Mouse (Mus musculus): ENCODE data around the gene Uts2b. TPM values are rescaled to one million over a fixed set of nuclear protein-coding genes. Genes with fewer than 3 reads are reported as not detected.

The Uts2b gene
- polyA plus RNA-seq, 1 experiment from 2014 or later = 0.60 TPM

GRCm38 (mm10) chr16:27395251-27396037, 25.4 kb upstream of the Uts2b start:
- H3K4me2 ChIP-seq (ENCODE audit: low read length) = no peak overlapping the region
- WGBS = 96% methylated on average over 4 of the region's 4 CpGs
- no peak overlapping the region for H3K27ac ChIP-seq (ENCODE audit: low read length)
- no peak overlapping the region for H3K9ac ChIP-seq (ENCODE audit: low read depth, low read length)
- peaks cover 24% of the 10 kb centered on the region for H3K4me1 ChIP-seq (ENCODE audit: control insufficient read depth, insufficient read depth, low read length)
- H3K4me3 ChIP-seq (ENCODE audit: low read depth, low read length) = no peak overlapping the region
- ATAC-seq = no peak
- no peaks in the 10 kb centered on the region for H3K27me3 ChIP-seq (ENCODE audit: control insufficient read depth, insufficient read depth, low read depth, low read length)
- no peaks in the 10 kb centered on the region for H3K36me3 ChIP-seq (ENCODE audit: control insufficient read depth, insufficient read depth, low read length)
- H3K9me3 ChIP-seq (replicated peaks; ENCODE audit: control insufficient read depth, low read length, poor library complexity, severe bottlenecking) = no peaks in the 10 kb centered on the region

GRCm38 (mm10) chr16:27391845-27392244, 21.8 kb upstream of the Uts2b start:
- WGBS = 87% methylated on average over 2 of the region's 2 CpGs
- H3K9ac ChIP-seq (ENCODE audit: low read depth, low read length) = no peak overlapping the region
- ATAC-seq = no peak
- H3K4me3 ChIP-seq (ENCODE audit: low read depth, low read length) = no peak overlapping the region
- no peaks in the 10 kb centered on the region for H3K27me3 ChIP-seq (ENCODE audit: control insufficient read depth, insufficient read depth, low read depth, low read length)
- no peak overlapping the region for H3K27ac ChIP-seq (ENCODE audit: low read length)
- H3K4me1 ChIP-seq (ENCODE audit: control insufficient read depth, insufficient read depth, low read length) = peaks cover 38% of the 10 kb centered on the region
- no peaks in the 10 kb centered on the region for H3K36me3 ChIP-seq (ENCODE audit: control insufficient read depth, insufficient read depth, low read length)
- 0 out of 2 replicates have a peak overlapping the region, but pooled peaks have one; percentile 0 for H3K4me2 ChIP-seq (ENCODE audit: low read length)
- no peaks in the 10 kb centered on the region for H3K9me3 ChIP-seq (replicated peaks; ENCODE audit: control insufficient read depth, low read length, poor library complexity, severe bottlenecking)

GRCm38 (mm10) chr16:27390306-27390705, 20.3 kb upstream of the Uts2b start:
- Histone ChIP-seq H3K9ac (ENCODE audit: low read depth, low read length) (peak overlapping the region; percentile 99), H3K4me2 (ENCODE audit: low read length) (peak overlapping the region; percentile 73), H3K4me3 (ENCODE audit: low read depth, low read length) (peak overlapping the region; percentile 66), H3K27ac (ENCODE audit: low read length) (no peak overlapping the region), H3K9me3 (replicated peaks; ENCODE audit: control insufficient read depth, low read length, poor library complexity, severe bottlenecking) (no peaks in the 10 kb centered on the region), H3K27me3 (ENCODE audit: control insufficient read depth, insufficient read depth, low read depth, low read length) (no peaks in the 10 kb centered on the region), H3K36me3 (ENCODE audit: control insufficient read depth, insufficient read depth, low read length) (no peaks in the 10 kb centered on the region), H3K4me1 (ENCODE audit: control insufficient read depth, insufficient read depth, low read length) (peaks cover 38% of the 10 kb centered on the region)
- ATAC-seq = no peak
- WGBS = 89% methylated on average over 4 of the region's 4 CpGs

GRCm38 (mm10) chr16:27389534-27390282, 19.7 kb upstream of the Uts2b start:
- Histone ChIP-seq H3K27ac (ENCODE audit: low read length) (peak overlapping the region; percentile 94), H3K27me3 (ENCODE audit: control insufficient read depth, insufficient read depth, low read depth, low read length) (no peaks in the 10 kb centered on the region), H3K9ac (ENCODE audit: low read depth, low read length) (peak overlapping the region; percentile 99), H3K9me3 (replicated peaks; ENCODE audit: control insufficient read depth, low read length, poor library complexity, severe bottlenecking) (no peaks in the 10 kb centered on the region), H3K4me1 (ENCODE audit: control insufficient read depth, insufficient read depth, low read length) (peaks cover 38% of the 10 kb centered on the region), H3K36me3 (ENCODE audit: control insufficient read depth, insufficient read depth, low read length) (no peaks in the 10 kb centered on the region), H3K4me2 (ENCODE audit: low read length) (peak overlapping the region; percentile 73), H3K4me3 (ENCODE audit: low read depth, low read length) (peak overlapping the region; percentile 66)
- WGBS = 20% methylated on average over 7 of the region's 7 CpGs
- peak; percentile 16 for ATAC-seq

DNA sequence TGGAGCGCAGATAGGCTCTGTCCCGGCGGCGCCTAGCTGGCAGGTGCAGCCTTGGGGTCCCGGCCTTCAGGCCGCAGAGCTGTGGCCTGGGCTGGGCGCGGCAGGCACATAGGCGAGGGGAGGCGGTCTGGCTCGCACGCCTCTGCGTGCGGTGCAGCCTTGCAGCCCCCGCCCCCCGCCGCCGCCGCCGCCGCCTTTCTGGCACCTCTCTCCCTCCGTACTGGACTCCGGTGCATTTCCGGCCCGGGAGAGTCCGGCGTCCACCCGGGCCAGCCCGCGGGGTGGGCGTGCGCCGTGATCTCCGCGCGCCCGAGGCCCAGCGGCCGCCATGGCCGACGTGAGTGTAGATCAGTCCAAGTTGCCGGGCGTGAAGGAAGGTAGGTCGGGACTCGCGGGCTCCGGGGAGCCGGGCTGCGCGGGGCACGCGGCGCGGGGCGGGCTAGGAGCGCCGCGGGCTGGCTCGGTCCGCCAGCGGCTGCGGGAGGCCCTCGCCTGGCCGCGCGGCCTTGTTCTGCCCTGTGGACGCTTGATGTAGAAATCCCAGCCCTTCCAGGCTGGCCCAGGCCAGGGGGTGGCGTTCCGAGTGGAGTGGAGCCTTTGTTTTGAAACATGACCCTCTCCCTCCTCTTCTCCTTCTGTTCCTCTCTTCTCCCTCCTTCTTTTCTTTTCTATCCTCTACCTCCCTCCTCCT, 18.9 kb upstream of the Uts2b start, which contains the start of gene Ccdc50:
Gene Ccdc50, plus strand, starts transcription at position 109 of the 691 bp plus-strand sequence.
- no peaks in the 10 kb centered on the region for H3K27me3 ChIP-seq (ENCODE audit: control insufficient read depth, insufficient read depth, low read depth, low read length)
- peaks cover 38% of the 10 kb centered on the region for H3K4me1 ChIP-seq (ENCODE audit: control insufficient read depth, insufficient read depth, low read length)
- H3K9ac ChIP-seq (ENCODE audit: low read depth, low read length) = peak within 1 kb of the TSS; percentile 99
- peak; percentile 98 for ATAC-seq
- peak within 1 kb of the TSS; percentile 66 for H3K4me3 ChIP-seq (ENCODE audit: low read depth, low read length)
- H3K9me3 ChIP-seq (replicated peaks; ENCODE audit: control insufficient read depth, low read length, poor library complexity, severe bottlenecking) = no peaks in the 10 kb centered on the region
- H3K4me2 ChIP-seq (ENCODE audit: low read length) = peak within 1 kb of the TSS; percentile 73
- under 1% methylated on average over 51 of the region's 69 CpGs for WGBS
- H3K27ac ChIP-seq (ENCODE audit: low read length) = peak within 1 kb of the TSS; percentile 94
- H3K36me3 ChIP-seq (ENCODE audit: control insufficient read depth, insufficient read depth, low read length) = no peaks in the 10 kb centered on the region

- Histone ChIP-seq H3K9me3 (replicated peaks; ENCODE audit: control insufficient read depth, low read length, poor library complexity, severe bottlenecking) (no peaks in the 10 kb centered on the region), H3K4me3 (ENCODE audit: low read depth, low read length) (peak overlapping the region; percentile 66), H3K4me1 (ENCODE audit: control insufficient read depth, insufficient read depth, low read length) (peaks cover 33% of the 10 kb centered on the region), H3K27ac (ENCODE audit: low read length) (peak overlapping the region; percentile 94), H3K9ac (ENCODE audit: low read depth, low read length) (peak overlapping the region; percentile 57), H3K27me3 (ENCODE audit: control insufficient read depth, insufficient read depth, low read depth, low read length) (no peaks in the 10 kb centered on the region), H3K36me3 (ENCODE audit: control insufficient read depth, insufficient read depth, low read length) (no peaks in the 10 kb centered on the region), H3K4me2 (ENCODE audit: low read length) (peak overlapping the region; percentile 73)
- ATAC-seq = peak; percentile 2; the same call in 1 of the 2 replicates
- WGBS = 40% methylated on average over 12 of the region's 12 CpGs
Measured at GRCm38 (mm10) chr16:27387634-27388611, 17.9 kb upstream of the Uts2b start.

DNA sequence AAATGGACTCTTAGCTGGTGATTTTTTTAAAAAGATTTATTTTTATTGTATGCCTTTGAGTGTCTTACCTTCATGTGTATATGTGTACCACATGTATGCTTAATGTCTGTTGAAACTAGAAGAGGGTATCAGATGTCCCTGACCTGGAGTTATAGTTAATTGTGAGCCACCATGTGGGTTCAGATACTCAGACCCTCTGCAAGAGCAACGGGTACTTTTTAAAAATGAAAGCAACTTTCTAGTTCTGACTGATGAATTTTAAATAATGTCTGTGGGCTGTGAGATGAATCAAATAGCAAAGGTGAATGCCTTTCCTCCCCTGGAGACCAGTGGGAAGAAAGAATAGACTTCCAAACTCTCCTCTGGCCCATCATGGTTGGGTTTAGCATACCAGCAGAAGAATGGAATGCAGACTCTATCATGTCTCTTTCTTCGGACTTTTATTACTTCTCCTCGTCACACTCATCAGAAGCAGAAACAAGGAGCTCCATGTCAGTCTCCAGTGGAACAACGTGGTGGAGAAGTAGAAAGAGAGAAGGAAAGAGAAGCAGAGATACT, 16.9 kb upstream of the Uts2b start:
- no peaks in the 10 kb centered on the region for H3K9me3 ChIP-seq (replicated peaks; ENCODE audit: control insufficient read depth, low read length, poor library complexity, severe bottlenecking)
- H3K4me2 ChIP-seq (ENCODE audit: low read length) = no peak overlapping the region
- ATAC-seq = no peak
- no peaks in the 10 kb centered on the region for H3K36me3 ChIP-seq (ENCODE audit: control insufficient read depth, insufficient read depth, low read length)
- H3K4me3 ChIP-seq (ENCODE audit: low read depth, low read length) = no peak overlapping the region
- H3K27me3 ChIP-seq (ENCODE audit: control insufficient read depth, insufficient read depth, low read depth, low read length) = no peaks in the 10 kb centered on the region
- no peak overlapping the region for H3K27ac ChIP-seq (ENCODE audit: low read length)
- H3K4me1 ChIP-seq (ENCODE audit: control insufficient read depth, insufficient read depth, low read length) = peaks cover 28% of the 10 kb centered on the region
- 85% methylated on average over 4 of the region's 4 CpGs for WGBS
- no peak overlapping the region for H3K9ac ChIP-seq (ENCODE audit: low read depth, low read length)

DNA sequence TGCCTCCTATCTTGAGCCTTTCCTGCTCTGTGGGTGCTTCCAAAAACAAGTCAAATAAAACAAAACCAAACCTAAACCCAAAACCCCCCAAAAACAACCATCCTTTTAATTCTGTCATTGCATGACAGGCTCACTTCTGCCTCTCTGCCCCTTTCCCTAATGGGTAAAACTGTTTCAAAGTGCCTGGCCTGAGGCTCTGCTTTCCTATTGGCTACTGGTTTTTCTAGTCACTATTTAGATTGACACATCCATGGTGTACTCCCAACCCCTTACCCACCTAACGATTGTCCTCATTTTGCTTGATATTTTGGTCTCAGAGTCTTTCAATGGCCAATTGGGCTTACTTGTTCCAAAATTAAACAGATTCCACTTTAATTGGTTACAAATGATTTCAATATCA, 15.6 kb upstream of the Uts2b start:
- ATAC-seq = no peak
- Histone ChIP-seq H3K36me3 (ENCODE audit: control insufficient read depth, insufficient read depth, low read length) (no peaks in the 10 kb centered on the region), H3K9ac (ENCODE audit: low read depth, low read length) (no peak overlapping the region)

More for the DNA sequence above, 15.6 kb upstream of the Uts2b start:
- Histone ChIP-seq H3K4me1 (ENCODE audit: control insufficient read depth, insufficient read depth, low read length) (peaks cover 15% of the 10 kb centered on the region), H3K4me2 (ENCODE audit: low read length) (no peak overlapping the region), H3K27me3 (ENCODE audit: control insufficient read depth, insufficient read depth, low read depth, low read length) (no peaks in the 10 kb centered on the region), H3K9me3 (replicated peaks; ENCODE audit: control insufficient read depth, low read length, poor library complexity, severe bottlenecking) (no peaks in the 10 kb centered on the region), H3K27ac (ENCODE audit: low read length) (no peak overlapping the region), H3K4me3 (ENCODE audit: low read depth, low read length) (no peak overlapping the region)
- WGBS = 79% methylated on average over 1 of the region's 1 CpGs
